Mouse (Mus musculus) hindbrain, postnatal 0 days (tissue): Measurements from ENCODE around the gene Fam53b. TPM values are rescaled to one million over a fixed set of nuclear protein-coding genes. Genes with fewer than 3 reads are reported as not detected.

Experiments
- ATAC-seq: fragments of 200-750 bp; cut with Nextera tagmentation; 2 replicates; pipeline ENCODE4 v1.8.0; 2017; ENCODE audit warnings: mild to moderate bottlenecking, moderate TSS enrichment, moderate library complexity
- DNase-seq: peaks from one replicate; pipeline ENCODE4 v3.0.0-alpha.2; 2015; ENCODE audit warnings: low spot score
- H3K27ac ChIP-seq: fragments of 300-500 bp; sonication (generic); 2 replicates; pipeline ENCODE4 v1.5.1; 2014; ENCODE audit warnings: mild to moderate bottlenecking
- H3K27me3 ChIP-seq: fragments of 300-500 bp; sonication (generic); 2 replicates; pipeline ENCODE4 v1.6.1; 2014; ENCODE audit warnings: low read length, mixed read lengths; ENCODE audit not compliant: insufficient read depth
- H3K36me3 ChIP-seq: fragments of 300-500 bp; sonication (generic); 2 replicates; pipeline ENCODE4 v1.6.1; 2014; ENCODE audit warnings: low read length, mixed read lengths; ENCODE audit not compliant: insufficient read depth
- H3K4me1 ChIP-seq: fragments of 300-500 bp; sonication (generic); 2 replicates; pipeline ENCODE4 v1.6.1; 2014; ENCODE audit warnings: antibody characterized with exemption, low read length, mixed read lengths; ENCODE audit not compliant: insufficient read depth
- H3K4me2 ChIP-seq: fragments of 300-500 bp; sonication (generic); 2 replicates; pipeline ENCODE4 v1.6.1; 2014; ENCODE audit warnings: low read depth, mild to moderate bottlenecking, low read length, moderate library complexity, mixed read lengths
- H3K4me3 ChIP-seq: fragments of 300-500 bp; sonication (generic); 2 replicates; pipeline ENCODE4 v1.5.1; 2014; ENCODE audit warnings: low read length
- H3K9ac ChIP-seq: fragments of 300-500 bp; sonication (generic); replicated peaks from 2 replicates; pipeline ENCODE4 v1.6.1; 2014; ENCODE audit warnings: mild to moderate bottlenecking, low read length, moderate library complexity, mixed read lengths
- H3K9me3 ChIP-seq: fragments of 300-500 bp; sonication (generic); 2 replicates; pipeline ENCODE4 v1.6.1; 2016; ENCODE audit warnings: low read length, mixed read lengths
- CTCF ChIP-seq: IDR thresholded peaks from 2 replicates; pipeline ENCODE4 v1.5.1; 2016; ENCODE audit warnings: antibody characterized with exemption, control low read depth, low read depth
- WGBS: fragments of 180-500 bp; shearing (Covaris S2); extraction: QIAGEN DNeasy Blood & Tissue Kit; methylation state at CpG from one replicate; pipeline ENCODE4 v1.1.7; 2014; 5-methylcytosine and 5-hydroxymethylcytosine counted together
- polyA plus RNA-seq: library from polyadenylated mRNA; unstranded; fragments of >200 nt; fragmentation: Nextera tagmentation; extraction: Ambion mirVana; gene quantifications from 2 replicates; pipeline ENCODE4 v1.2.1, GENCODE M21; 2015
- total RNA-seq: library from RNA; depleted of rRNA; stranded (reverse); fragments of >200 nt; gene quantifications from 2 replicates; pipeline ENCODE4 v1.2.3, GENCODE M21; 2014

Gene Fam53b
- total and polyA plus RNA-seq, 2 experiments from 2014 or later, result 10.2 to 21.0 TPM

GRCm38 (mm10) chr7:132681296-132681695 is 132.4 kb downstream of the Fam53b start:
- Histone ChIP-seq H3K4me2 (no peak overlapping the region), H3K27me3 (no peaks in the 10 kb centered on the region), H3K4me1 (0 out of 2 replicates have a peak, but pooled peaks cover 5% of the 10 kb centered on the region), H3K36me3 (no peaks in the 10 kb centered on the region), H3K27ac (peak overlapping the region; percentile 21), H3K9me3 (no peaks in the 10 kb centered on the region), H3K9ac (no peak overlapping the region), H3K4me3 (no peak overlapping the region)
- TF ChIP-seq CTCF, result no peak
- WGBS, result 57% methylated on average over 11 of the region's 11 CpGs
- DNase-seq (no peak), ATAC-seq (no peak)

DNA sequence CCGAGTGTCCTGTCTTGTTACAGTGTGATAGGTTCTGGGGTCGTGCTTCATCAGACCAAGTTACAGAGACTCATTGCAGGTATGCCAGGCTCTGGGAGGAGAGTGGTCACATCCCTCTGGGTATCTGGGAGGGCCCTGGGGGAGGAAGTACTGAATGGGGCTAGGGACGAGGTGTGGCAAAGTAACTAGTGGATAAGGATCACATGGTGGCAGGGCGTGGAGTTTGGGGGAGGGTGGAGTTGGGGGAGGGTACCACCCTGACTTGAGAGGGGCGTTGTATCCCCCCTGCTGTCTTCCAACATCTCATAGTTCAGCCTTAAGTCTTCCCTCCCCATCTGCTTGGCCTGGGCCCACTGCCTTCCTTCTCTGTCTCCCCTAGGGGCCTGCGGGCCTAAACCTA is 134.1 kb downstream of the Fam53b start:
- WGBS, result 80% methylated on average over 6 of the region's 6 CpGs
- Histone ChIP-seq H3K27ac (no peak overlapping the region), H3K4me2 (no peak overlapping the region), H3K9me3 (no peaks in the 10 kb centered on the region), H3K27me3 (no peaks in the 10 kb centered on the region), H3K36me3 (no peaks in the 10 kb centered on the region), H3K4me3 (no peak overlapping the region), H3K9ac (no peak overlapping the region), H3K4me1 (0 out of 2 replicates have a peak, but pooled peaks cover 5% of the 10 kb centered on the region)
- no peak for TF ChIP-seq CTCF
- ATAC-seq (no peak), DNase-seq (no peak)

- Histone ChIP-seq H3K36me3 (no peaks in the 10 kb centered on the region), H3K4me3 (no peak overlapping the region), H3K9me3 (no peaks in the 10 kb centered on the region), H3K27me3 (no peaks in the 10 kb centered on the region), H3K4me1 (0 out of 2 replicates have a peak, but pooled peaks cover 5% of the 10 kb centered on the region), H3K27ac (no peak overlapping the region), H3K9ac (no peak overlapping the region), H3K4me2 (no peak overlapping the region)
- peak; percentile 41; the same call in 1 of the 2 replicates for ATAC-seq
- no peak for TF ChIP-seq CTCF
- WGBS, result 38% methylated on average over 4 of the region's 4 CpGs
- DNase-seq, result peak; percentile 53
These were observed 134.6 kb downstream of the Fam53b start for GRCm38 (mm10) chr7:132679117-132679516.

DNA sequence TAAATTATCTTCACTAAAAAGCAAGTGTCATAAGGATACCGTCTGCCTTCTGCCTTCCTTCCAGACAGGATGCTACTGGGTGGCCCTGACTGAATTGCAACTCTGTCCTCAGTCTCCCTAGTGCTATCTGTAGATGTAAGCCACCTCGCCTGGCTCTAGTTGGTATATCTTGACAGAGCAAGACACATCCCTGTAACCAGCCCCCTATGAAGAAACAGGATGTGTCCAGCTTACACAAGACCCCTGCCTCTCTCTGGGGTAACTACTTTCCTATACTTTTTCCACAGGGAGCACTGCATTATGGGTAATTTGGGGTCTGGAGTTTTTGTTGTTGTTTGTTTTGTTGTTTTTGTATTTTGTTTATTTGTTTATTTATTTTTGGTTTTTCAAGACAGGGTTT is 137.8 kb downstream of the Fam53b start:
- ATAC-seq (no peak), DNase-seq (no peak)
- no peaks in the 10 kb centered on the region for H3K9me3 ChIP-seq
- no peak overlapping the region for H3K4me2 ChIP-seq
- H3K27me3 ChIP-seq, result no peaks in the 10 kb centered on the region
- 0 out of 2 replicates have a peak, but pooled peaks cover 5% of the 10 kb centered on the region for H3K4me1 ChIP-seq
- H3K4me3 ChIP-seq, result no peak overlapping the region
- WGBS, result 96% methylated on average over 2 of the region's 2 CpGs
- no peaks in the 10 kb centered on the region for H3K36me3 ChIP-seq
- H3K9ac ChIP-seq, result no peak overlapping the region
- H3K27ac ChIP-seq, result no peak overlapping the region
- no peak for TF ChIP-seq CTCF

- Histone ChIP-seq H3K36me3 (no peaks in the 10 kb centered on the region), H3K4me1 (0 out of 2 replicates have a peak, but pooled peaks cover 5% of the 10 kb centered on the region), H3K4me2 (no peak overlapping the region), H3K9ac (no peak overlapping the region), H3K27me3 (no peaks in the 10 kb centered on the region), H3K9me3 (no peaks in the 10 kb centered on the region), H3K27ac (peak overlapping the region; percentile 34; the same call in 1 of the 2 replicates), H3K4me3 (no peak overlapping the region)
- ATAC-seq, result peak; percentile 68
- peak; percentile 55 for TF ChIP-seq CTCF
- DNase-seq, result peak; percentile 67
- WGBS, result 41% methylated on average over 17 of the region's 17 CpGs
These were observed 139.5 kb downstream of the Fam53b start for GRCm38 (mm10) chr7:132673931-132674755.

DNA sequence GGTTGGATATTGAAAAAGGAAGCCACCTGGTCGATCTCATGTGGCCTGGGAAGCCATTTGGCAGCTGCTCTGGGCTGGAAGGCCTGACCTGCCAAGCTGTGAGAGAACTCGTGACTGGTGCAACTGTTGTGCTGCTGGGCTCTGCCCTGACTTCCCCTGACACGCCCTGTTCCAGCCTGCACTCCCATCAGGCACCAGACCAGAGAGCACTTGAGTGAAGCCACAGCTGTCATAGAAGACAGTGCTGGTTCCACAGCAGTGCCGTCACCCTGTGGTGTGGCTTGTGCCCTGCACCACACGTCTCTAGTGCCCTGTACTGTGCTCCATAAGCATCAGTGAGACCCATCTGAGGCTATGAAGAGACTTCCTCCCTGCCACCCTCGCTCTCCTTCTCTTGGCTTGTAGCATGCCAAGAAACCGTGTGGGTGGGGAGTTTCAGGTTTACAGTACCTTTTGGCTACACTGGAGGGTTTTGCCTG is 141.2 kb downstream of the Fam53b start:
- H3K4me1 ChIP-seq, result peaks cover 4% of the 10 kb centered on the region; the same call in 1 of the 2 replicates
- no peak for TF ChIP-seq CTCF
- ATAC-seq, result no peak
- no peak overlapping the region for H3K27ac ChIP-seq
- WGBS, result 64% methylated on average over 7 of the region's 7 CpGs
- no peak for DNase-seq
- no peaks in the 10 kb centered on the region for H3K9me3 ChIP-seq
- no peaks in the 10 kb centered on the region for H3K36me3 ChIP-seq
- no peak overlapping the region for H3K4me2 ChIP-seq
- H3K9ac ChIP-seq, result no peak overlapping the region
- H3K27me3 ChIP-seq, result no peaks in the 10 kb centered on the region
- no peak overlapping the region for H3K4me3 ChIP-seq

DNA sequence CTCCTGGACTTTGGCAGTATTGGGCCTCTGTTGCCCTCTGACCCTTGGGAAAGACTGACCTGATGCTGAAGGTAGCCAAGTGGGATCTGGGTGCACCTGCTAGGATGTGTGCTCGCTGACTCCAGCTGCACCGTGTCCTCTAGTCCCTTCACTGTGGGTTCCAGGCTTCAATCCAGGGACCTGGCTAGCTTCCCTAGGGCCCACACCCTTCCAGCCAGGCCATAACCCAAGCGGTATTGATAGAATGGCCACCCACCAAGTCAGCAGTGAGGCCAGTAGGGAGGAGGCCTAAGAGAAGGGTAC is 142.9 kb downstream of the Fam53b start:
- no peak for TF ChIP-seq CTCF
- no peak overlapping the region for H3K9ac ChIP-seq
- no peak overlapping the region for H3K27ac ChIP-seq
- WGBS, result 75% methylated on average over 3 of the region's 3 CpGs
- no peak overlapping the region for H3K4me2 ChIP-seq
- no peaks in the 10 kb centered on the region for H3K9me3 ChIP-seq
- DNase-seq (no peak), ATAC-seq (no peak)
- no peaks in the 10 kb centered on the region for H3K27me3 ChIP-seq
- H3K4me3 ChIP-seq, result no peak overlapping the region
- H3K4me1 ChIP-seq, result peaks cover 4% of the 10 kb centered on the region; the same call in 1 of the 2 replicates
- no peaks in the 10 kb centered on the region for H3K36me3 ChIP-seq
